Mouse (Mus musculus) liver, embryonic 14.5 days (tissue): ENCODE results near the gene Serpinb2. TPM values are rescaled to one million over a fixed set of nuclear protein-coding genes. Genes with fewer than 3 reads are reported as not detected.
A peak's percentile ranks its signal among the peaks of the same experiment; 100 is the strongest.

Experiments
- ATAC-seq: fragments of 200-750 bp; cut with Nextera tagmentation; 2 replicates; pipeline ENCODE4 v1.8.0; 2017; ENCODE audit warnings: moderate number of reproducible peaks, mild to moderate bottlenecking, moderate library complexity; ENCODE audit not compliant: insufficient read depth
- DNase-seq, 3 experiments: peaks; one replicate each; pipeline ENCODE4 v3.0.0-alpha.2; 2012 to 2013; ENCODE audit warnings: low read depth in 3 of 3, low spot score in 3 of 3
- H3K27ac ChIP-seq: fragments of 300-500 bp; sonication (generic); 2 replicates; pipeline ENCODE4 v1.5.1; 2014; ENCODE audit warnings: moderate library complexity, mild to moderate bottlenecking, control low read depth, inconsistent platforms
- H3K27me3 ChIP-seq: fragments of 300-500 bp; sonication (generic); 2 replicates; pipeline ENCODE4 v1.6.1; 2014; ENCODE audit warnings: mild to moderate bottlenecking, low read length, moderate library complexity; ENCODE audit not compliant: control insufficient read depth, insufficient read depth
- H3K36me3 ChIP-seq: fragments of 300-500 bp; sonication (generic); replicated peaks from 2 replicates; pipeline ENCODE4 v1.6.1; 2014; ENCODE audit warnings: low read depth; ENCODE audit not compliant: control insufficient read depth, insufficient read depth
- H3K4me1 ChIP-seq, 2 experiments: fragments of 200-500 bp in 1 of 2; fragments of 300-500 bp in 1 of 2; sonication (generic) in 1 of 2; replicated peaks; 2 replicates each; pipeline ENCODE4 v1.6.1; 2012 to 2014; ENCODE audit warnings: antibody characterized with exemption in 1 of 2, inconsistent platforms in 1 of 2, low read length in 1 of 2; ENCODE audit not compliant: control insufficient read depth in 2 of 2, insufficient read depth in 2 of 2
- H3K4me2 ChIP-seq: fragments of 300-500 bp; sonication (generic); 2 replicates; pipeline ENCODE4 v1.6.1; 2014; ENCODE audit warnings: low read depth, mild to moderate bottlenecking, control low read depth, moderate library complexity
- H3K4me3 ChIP-seq, 2 experiments: fragments of 200-500 bp in 1 of 2; fragments of 300-500 bp in 1 of 2; sonication (generic) in 1 of 2; 2 replicates each; pipeline ENCODE4 v1.5.1; 2012 to 2014; ENCODE audit warnings: low read depth in 2 of 2, low read length in 2 of 2, mild to moderate bottlenecking in 2 of 2, control low read depth in 1 of 2, inconsistent platforms in 1 of 2, moderate library complexity in 1 of 2; ENCODE audit not compliant: insufficient read depth in 1 of 2
- H3K9ac ChIP-seq: fragments of 300-500 bp; sonication (generic); replicated peaks from 2 replicates; pipeline ENCODE4 v1.6.1; 2014; ENCODE audit warnings: mild to moderate bottlenecking, control low read depth, moderate library complexity
- H3K9me3 ChIP-seq: fragments of 300-500 bp; sonication (generic); 2 replicates; pipeline ENCODE4 v1.6.1; 2016; ENCODE audit warnings: low read length, mixed read lengths; ENCODE audit not compliant: control insufficient read depth
- CTCF ChIP-seq: IDR thresholded peaks from 2 replicates; pipeline ENCODE4 v1.5.1; 2016; ENCODE audit warnings: antibody characterized with exemption, low read depth, control low read depth
- EP300 ChIP-seq: IDR thresholded peaks from 2 replicates; pipeline ENCODE4 v1.6.1; 2016; ENCODE audit warnings: antibody characterized with exemption, low read depth
- WGBS: fragments of 180-500 bp; shearing (Covaris S2); extraction: QIAGEN DNeasy Blood & Tissue Kit; methylation state at CpG from one replicate; pipeline ENCODE4 v1.1.7; 2014; ENCODE audit not compliant: insufficient replicate concordance; 5-methylcytosine and 5-hydroxymethylcytosine counted together
- polyA plus RNA-seq, 2 experiments: library from polyadenylated mRNA; depleted of rRNA in 1 of 2; stranded (reverse) in 1 of 2; unstranded in 1 of 2; fragments of >200 nt; fragmentation: Nextera tagmentation in 1 of 2; extraction: Ambion mirVana in 1 of 2; gene quantifications; 2 replicates each; pipeline versions ENCODE4 v1.2.1 to v1.2.3; 2012 to 2014

Serpinb2 gene
- polyA plus RNA-seq (2012; rRNA removed) (1.1 and 2.1 TPM in 2 replicates), polyA plus RNA-seq (2014; fragmentation: Nextera tagmentation; extraction: Ambion mirVana) (3.4 and 3.7 TPM in 2 replicates)

DNA sequence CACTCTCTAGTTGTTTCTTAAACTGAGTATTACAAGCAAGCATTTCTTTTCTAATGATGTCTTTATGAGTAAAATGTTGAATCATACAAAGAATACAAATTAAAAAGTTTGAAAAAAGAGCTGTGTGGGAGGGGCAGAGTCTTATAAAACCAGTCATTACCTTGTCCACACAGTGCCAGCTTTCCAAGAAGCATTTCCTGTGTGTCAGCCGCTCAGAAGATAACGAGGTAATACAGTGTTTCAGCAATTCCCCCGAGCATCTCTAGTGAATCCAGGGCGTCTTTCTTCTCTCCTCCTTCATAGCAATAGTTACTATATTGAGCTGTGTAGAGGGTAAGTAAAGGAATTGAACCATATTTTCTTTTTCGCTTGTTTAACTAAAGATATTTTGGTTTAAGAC is at the start of gene Serpinb2:
TSS of gene Serpinb2 (plus strand) at position 172 of the 400 bp plus-strand sequence.
- H3K4me2 ChIP-seq = no peak within 1 kb of the TSS
- H3K9ac ChIP-seq = no peak within 1 kb of the TSS
- H3K27ac ChIP-seq = no peak within 1 kb of the TSS
- H3K27me3 ChIP-seq = no peaks in the 10 kb centered on the region
- H3K36me3 ChIP-seq = no peaks in the 10 kb centered on the region
- H3K9me3 ChIP-seq = no peaks in the 10 kb centered on the region
- no peak within 1 kb of the TSS for H3K4me3 ChIP-seq
- TF ChIP-seq EP300 (no peak), CTCF (no peak)
- 0 out of 4 replicates have a peak, but pooled peaks cover 0 to 2% of the 10 kb centered on the region in 2 experiments for H3K4me1 ChIP-seq
- WGBS = 27% methylated on average over 5 of the region's 5 CpGs
- DNase-seq (no peak), ATAC-seq (no peak)

DNA sequence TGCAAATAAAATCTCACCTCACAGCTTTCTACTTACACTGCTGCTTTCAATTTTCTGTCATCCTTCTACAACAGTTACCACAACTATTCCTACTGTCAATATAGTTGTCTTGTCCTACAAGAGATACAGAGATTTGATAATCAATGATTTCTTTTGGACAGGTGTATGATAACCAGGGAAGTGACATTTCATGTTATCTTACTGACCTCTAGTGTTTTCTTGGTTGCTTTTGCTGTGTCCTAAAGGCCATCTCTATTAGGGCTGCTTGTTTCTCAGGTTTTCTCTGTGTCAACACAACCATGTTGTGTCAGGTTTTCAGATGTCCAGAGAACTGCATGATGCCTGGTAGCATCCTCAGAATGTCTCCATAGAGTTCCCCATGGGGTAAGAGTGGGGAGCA is 31.3 kb upstream of the Serpinb2 start:
- Histone ChIP-seq H3K27ac (no peak overlapping the region), H3K9me3 (no peaks in the 10 kb centered on the region), H3K4me1 (no peaks in the 10 kb centered on the region), H3K4me2 (no peak overlapping the region), H3K27me3 (no peaks in the 10 kb centered on the region), H3K9ac (no peak overlapping the region), H3K4me3 (no peak overlapping the region), H3K36me3 (no peaks in the 10 kb centered on the region)
- TF ChIP-seq CTCF (no peak), EP300 (no peak)
- no peak for DNase-seq
- ATAC-seq = no peak

DNA sequence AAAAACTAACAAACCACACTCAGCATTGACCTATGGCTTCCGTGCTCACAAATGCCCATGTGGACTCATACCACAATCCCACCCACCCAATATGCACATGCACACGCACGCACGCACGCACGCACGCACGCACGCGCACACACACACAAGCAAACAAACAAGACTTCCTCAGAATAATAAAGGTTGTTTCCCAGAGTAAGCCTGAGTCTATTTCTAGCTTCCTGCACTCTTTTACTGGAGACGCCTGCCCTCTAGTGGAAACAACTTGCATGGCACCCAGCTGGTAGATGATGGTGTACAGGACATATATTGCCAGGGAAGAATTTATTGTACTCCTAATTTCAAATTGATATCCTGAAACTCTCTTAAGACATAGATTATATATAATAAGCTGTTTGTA is 29.8 kb upstream of the Serpinb2 start:
- Histone ChIP-seq H3K4me2 (no peak overlapping the region), H3K9ac (no peak overlapping the region), H3K9me3 (no peaks in the 10 kb centered on the region), H3K4me3 (no peak overlapping the region), H3K27me3 (no peaks in the 10 kb centered on the region), H3K36me3 (no peaks in the 10 kb centered on the region), H3K27ac (no peak overlapping the region), H3K4me1 (no peaks in the 10 kb centered on the region)
- TF ChIP-seq CTCF = peak; percentile 79
- no peak for TF ChIP-seq EP300
- ATAC-seq (no peak), DNase-seq (peak; percentile 15 to 45 (median 19))
- WGBS = 13% methylated on average over 11 of the region's 11 CpGs

DNA sequence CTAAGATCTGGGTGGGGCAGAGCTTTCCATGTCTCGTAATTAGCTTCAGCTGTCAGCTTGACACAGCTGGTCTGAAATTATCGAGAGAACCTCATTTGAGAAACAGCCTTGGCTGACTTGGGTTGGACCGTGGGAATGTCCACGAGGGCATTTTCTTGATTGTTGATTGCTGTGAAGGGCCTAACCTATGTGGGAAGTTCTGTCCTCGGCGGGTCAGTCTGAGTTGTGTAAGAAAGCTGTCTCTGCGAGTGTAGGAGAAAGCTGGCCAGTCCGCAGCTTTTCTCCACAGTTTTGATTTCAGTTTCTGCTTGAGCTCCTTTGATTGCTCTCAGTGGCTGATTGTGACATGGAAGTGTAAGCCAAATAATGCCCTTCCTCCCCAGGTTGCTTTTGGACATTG is 21.6 kb upstream of the Serpinb2 start:
- no peak for TF ChIP-seq CTCF
- no peak for TF ChIP-seq EP300
- H3K9me3 ChIP-seq = no peaks in the 10 kb centered on the region
- no peak overlapping the region for H3K27ac ChIP-seq
- no peak overlapping the region for H3K4me2 ChIP-seq
- ATAC-seq (no peak), DNase-seq (no peak)
- 54% methylated on average over 8 of the region's 8 CpGs for WGBS
- H3K4me3 ChIP-seq = no peak overlapping the region
- H3K4me1 ChIP-seq = no peaks in the 10 kb centered on the region
- H3K36me3 ChIP-seq = no peaks in the 10 kb centered on the region
- no peaks in the 10 kb centered on the region for H3K27me3 ChIP-seq
- H3K9ac ChIP-seq = no peak overlapping the region

DNA sequence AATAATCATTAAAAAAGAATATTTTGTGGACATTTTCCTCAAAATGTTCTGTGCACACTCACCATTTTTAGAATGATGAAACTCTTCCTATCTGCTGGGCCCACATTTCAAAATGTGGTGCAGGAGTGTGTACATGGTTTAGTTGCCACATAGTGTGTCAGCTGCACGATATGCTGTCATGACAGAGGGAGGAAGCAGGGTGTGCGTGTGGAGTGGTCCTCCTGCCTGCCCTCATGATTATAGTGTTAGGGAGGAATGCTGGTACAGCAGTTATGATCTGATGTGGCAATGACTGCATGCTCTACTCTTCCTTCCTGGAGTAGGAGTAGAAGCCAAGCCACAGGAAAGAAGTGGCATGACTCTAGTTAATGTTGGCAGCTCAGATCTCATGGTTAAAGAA is 14.4 kb upstream of the Serpinb2 start:
- 7% methylated on average over 2 of the region's 2 CpGs for WGBS
- Histone ChIP-seq H3K36me3 (no peaks in the 10 kb centered on the region), H3K27me3 (no peaks in the 10 kb centered on the region), H3K4me2 (no peak overlapping the region), H3K9ac (no peak overlapping the region), H3K9me3 (no peaks in the 10 kb centered on the region), H3K27ac (no peak overlapping the region), H3K4me3 (no peak overlapping the region), H3K4me1 (no peaks in the 10 kb centered on the region)
- TF ChIP-seq EP300 = no peak
- TF ChIP-seq CTCF = no peak
- ATAC-seq (0 out of 2 replicates have a peak, but pooled peaks have one; percentile 45), DNase-seq (peak in 2 of 3 experiments; percentile 11 to 12)
